Mouse (Mus musculus) central nervous system, embryonic 18 days (tissue): ENCODE measurements around the gene Fbxw22. TPM values are rescaled to one million over a fixed set of nuclear protein-coding genes. Genes with fewer than 3 reads are reported as not detected.

Experiments used
- polyA plus RNA-seq: library from polyadenylated mRNA; depleted of rRNA; stranded (reverse); fragments of >200 nt; gene quantifications from 2 replicates; pipeline ENCODE4 v1.2.3, GENCODE M21; 2012; rRNA removed

The Fbxw22 gene
- polyA plus RNA-seq, result not detected in 2 replicates

GRCm38 (mm10) chr9:109404196-109404595 lies at the start of gene Fbxw22:
Fbxw22 (minus strand) TSS chr9:109404296.

GRCm38 (mm10) chr9:109449040-109449439 lies 44.9 kb upstream of the Fbxw22 start, which contains the start of gene Fbxw16:
Fbxw16 (minus strand) TSS chr9:109449140.

DNA sequence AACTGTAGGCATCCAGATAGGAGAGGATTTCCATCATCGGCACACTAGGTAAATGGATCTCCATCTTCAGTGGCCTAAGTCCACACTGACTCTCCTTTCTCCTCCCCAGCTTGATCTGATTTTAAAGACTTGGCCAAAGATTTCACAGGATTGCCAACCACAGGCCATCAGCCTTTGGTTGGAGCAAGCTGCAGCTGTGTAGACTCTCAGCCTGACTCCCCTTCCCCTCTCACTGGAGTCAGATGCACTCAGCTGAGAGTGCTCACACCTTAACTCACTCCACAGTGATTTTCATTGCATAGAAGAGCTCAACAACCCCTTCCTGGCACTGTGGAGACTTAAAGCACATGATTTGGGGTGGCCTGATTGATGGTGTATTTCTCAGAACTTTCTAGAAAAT lies 64.5 kb downstream of the Fbxw22 start, which contains the start of gene Fbxw28:
TSS of gene Fbxw28 (minus strand) at position 101 of the 400 bp plus-strand sequence.

Other genes with a start within 250 kb of the Fbxw22 start
- gene Fbxw21, start 242.3 kb downstream of the Fbxw22 start, polyA plus RNA-seq, result not detected in 2 replicates
- 0.12 and 0.13 TPM in 2 replicates for gene Fbxw13, start 208.3 kb downstream of the Fbxw22 start, polyA plus RNA-seq
- not detected in 2 replicates for gene Fbxw20, start 169.5 kb downstream of the Fbxw22 start, polyA plus RNA-seq
- not detected in 2 replicates for gene Fbxw14, start 116.6 kb downstream of the Fbxw22 start, polyA plus RNA-seq
- gene Fbxw28, start 64.6 kb downstream of the Fbxw22 start, polyA plus RNA-seq, result not detected in 2 replicates
- gene Fbxw16, start 44.8 kb upstream of the Fbxw22 start, polyA plus RNA-seq, result not detected in 2 replicates
- not detected in 2 replicates for gene Fbxw19, start 91.6 kb upstream of the Fbxw22 start, polyA plus RNA-seq
- gene Fbxw15, start 164.0 kb upstream of the Fbxw22 start, polyA plus RNA-seq, result 0.22 and 0.28 TPM in 2 replicates
- gene Fbxw24, start 221.8 kb upstream of the Fbxw22 start, polyA plus RNA-seq, result 0.04 and 0.05 TPM in 2 replicates